Mouse (Mus musculus) Muller cell, postnatal 12 days (primary cell): ENCODE measurements around the gene Lypd4.
A peak's percentile ranks its signal among the peaks of the same experiment; 100 is the strongest.

Source experiments
- DNase-seq: peaks from one replicate; pipeline ENCODE4 v3.0.0-alpha.2; 2015; ENCODE audit errors: inconsistent ontology term

Lypd4 gene

GRCm38 (mm10) chr7:24889431-24890220, 19.9 kb upstream of the Lypd4 start:
- no peak for DNase-seq

- no peak for DNase-seq
Observed at GRCm38 (mm10) chr7:24887096-24887495, 17.4 kb upstream of the Lypd4 start.

- DNase-seq, result no peak
Observed at GRCm38 (mm10) chr7:24886308-24886633, 16.5 kb upstream of the Lypd4 start.

- DNase-seq, result no peak
Observed at GRCm38 (mm10) chr7:24885468-24886307, 15.9 kb upstream of the Lypd4 start.

GRCm38 (mm10) chr7:24884693-24885291, 15.1 kb upstream of the Lypd4 start:
- DNase-seq, result no peak

- DNase-seq, result peak; percentile 99
Observed at GRCm38 (mm10) chr7:24883896-24884692, 14.4 kb upstream of the Lypd4 start, which contains the start of gene Rps19. Gene Rps19 (plus strand): TSS chr7:24884371.

GRCm38 (mm10) chr7:24882416-24883199, 12.9 kb upstream of the Lypd4 start:
- no peak for DNase-seq

GRCm38 (mm10) chr7:24879620-24880019, 9.9 kb upstream of the Lypd4 start:
- no peak for DNase-seq

GRCm38 (mm10) chr7:24877588-24877987, 7.8 kb upstream of the Lypd4 start:
- no peak for DNase-seq

- DNase-seq, result no peak
Observed at GRCm38 (mm10) chr7:24869080-24869479, 661 bp downstream of the Lypd4 start.

GRCm38 (mm10) chr7:24864156-24864555, 5.6 kb downstream of the Lypd4 start:
- DNase-seq, result no peak

GRCm38 (mm10) chr7:24862853-24863252, 6.9 kb downstream of the Lypd4 start:
- DNase-seq, result no peak

- no peak for DNase-seq
Observed at GRCm38 (mm10) chr7:24861913-24862312, 7.8 kb downstream of the Lypd4 start, which contains the start of gene Gm9844. Gene Gm9844 (plus strand): TSS chr7:24862213.

GRCm38 (mm10) chr7:24859234-24859633, 10.5 kb downstream of the Lypd4 start:
- no peak for DNase-seq

- no peak for DNase-seq
Observed at GRCm38 (mm10) chr7:24856460-24857120, 13.2 kb downstream of the Lypd4 start.

- no peak for DNase-seq
Observed at GRCm38 (mm10) chr7:24853695-24854094, 16.0 kb downstream of the Lypd4 start.

- no peak for DNase-seq
Observed at GRCm38 (mm10) chr7:24853233-24853563, 16.5 kb downstream of the Lypd4 start.

- DNase-seq, result no peak
Observed at GRCm38 (mm10) chr7:24852557-24853232, 17.0 kb downstream of the Lypd4 start.

GRCm38 (mm10) chr7:24851596-24852325, 18.0 kb downstream of the Lypd4 start:
- no peak for DNase-seq
